8 mouse cellular contexts compared by ENCODE assay signal in genomic region chr19:60579771-60580581, GRCm38 (mm10). TPM values are rescaled to one million over a fixed set of nuclear protein-coding genes. Genes with fewer than 3 reads are reported as not detected.
A peak's percentile ranks its signal among the peaks of the same experiment; 100 is the strongest.
DNase-seq lines count a peak whose midpoint lies in the region; ATAC-seq and TF ChIP-seq lines count a peak whose summit lies in the region.

No protein-coding gene starts in this region.

- no peaks in the 10 kb centered on the region for H3K27me3 ChIP-seq in spleen, adult 2 months (ENCODE audit: control insufficient read depth, insufficient read depth, low read length)
- no peaks in the 10 kb centered on the region for H3K27me3 ChIP-seq in forebrain, postnatal 0 days (ENCODE audit: insufficient read depth, low read length)
- no peaks in the 10 kb centered on the region for H3K27me3 ChIP-seq in hindbrain, embryonic 16.5 days (replicated peaks; ENCODE audit: control insufficient read depth, insufficient read depth, low read length)
- no peaks in the 10 kb centered on the region for H3K27me3 ChIP-seq in limb, embryonic 14.5 days (ENCODE audit: control insufficient read depth, insufficient read depth, low read length)
- no peaks in the 10 kb centered on the region for H3K27me3 ChIP-seq in midbrain, embryonic 13.5 days

- peak in 1 of 2 experiments; percentile 41 for DNase-seq in spleen, adult 2 months (ENCODE audit: low read depth in 1 of 2, low spot score in 2 of 2)
- DNase-seq in spleen, adult 12 weeks (ENCODE audit: low spot score) = no peak
- peak; percentile 24 for DNase-seq in c-Kit-negative CD71-positive TER-119-positive erythroid progenitor cells, embryonic 14.5 days (ENCODE audit: low read depth, low spot score)
- peak; percentile 35 for DNase-seq in forebrain, postnatal 0 days
- DNase-seq in limb, embryonic 14.5 days (ENCODE audit: low spot score) = no peak
- peak; percentile 33 to 41 for DNase-seq in spleen, postnatal 36 days (ENCODE audit: low spot score in 2 of 2)

- peak overlapping the region; percentile 63 for H3K4me2 ChIP-seq in forebrain, postnatal 0 days (ENCODE audit: low read depth)
- H3K4me2 ChIP-seq in hindbrain, embryonic 16.5 days (ENCODE audit: low read length) = peak overlapping the region; percentile 84
- H3K4me2 ChIP-seq in limb, embryonic 14.5 days (replicated peaks; ENCODE audit: low read depth, low read length, severe bottlenecking) = peak overlapping the region; percentile 74
- H3K4me2 ChIP-seq in midbrain, embryonic 13.5 days (replicated peaks) = peak overlapping the region; percentile 84

- no peak for TF ChIP-seq CTCF in spleen, adult 2 months (IDR thresholded peaks at IDR 0.05; ENCODE audit: extremely low read depth, insufficient read depth, insufficient read length, insufficient replicate concordance)
- TF ChIP-seq CTCF in forebrain, postnatal 0 days (IDR thresholded peaks at IDR 0.05; ENCODE audit: low read depth) = no peak

- H3K27ac ChIP-seq in spleen, adult 2 months (ENCODE audit: insufficient read depth, low read length) = peak overlapping the region; percentile 86
- H3K27ac ChIP-seq in forebrain, postnatal 0 days (ENCODE audit: low read depth, low read length) = peak overlapping the region; percentile 81
- H3K27ac ChIP-seq in hindbrain, embryonic 16.5 days (ENCODE audit: low read depth, low read length) = peak overlapping the region; percentile 93
- peak overlapping the region; percentile 88 for H3K27ac ChIP-seq in limb, embryonic 14.5 days (replicated peaks; ENCODE audit: low read depth, low read length)
- peak overlapping the region; percentile 94 for H3K27ac ChIP-seq in midbrain, embryonic 13.5 days

- H3K36me3 ChIP-seq in spleen, adult 2 months (ENCODE audit: control insufficient read depth, insufficient read depth, low read length) = no peaks in the 10 kb centered on the region
- H3K36me3 ChIP-seq in forebrain, postnatal 0 days (ENCODE audit: insufficient read depth) = no peaks in the 10 kb centered on the region
- H3K36me3 ChIP-seq in hindbrain, embryonic 16.5 days (ENCODE audit: control insufficient read depth, insufficient read depth, low read length) = no peaks in the 10 kb centered on the region
- no peaks in the 10 kb centered on the region for H3K36me3 ChIP-seq in limb, embryonic 14.5 days (ENCODE audit: control insufficient read depth, insufficient read depth, low read length)
- no peaks in the 10 kb centered on the region; the same call in 1 of the 2 replicates for H3K36me3 ChIP-seq in midbrain, embryonic 13.5 days

- peaks cover 7% of the 10 kb centered on the region; the same call in 1 of the 2 replicates for H3K4me1 ChIP-seq in spleen, adult 2 months (ENCODE audit: control insufficient read depth, insufficient read depth, insufficient read length)
- peaks cover 20% of the 10 kb centered on the region for H3K4me1 ChIP-seq in forebrain, postnatal 0 days (ENCODE audit: insufficient read depth)
- H3K4me1 ChIP-seq in hindbrain, embryonic 16.5 days (ENCODE audit: control insufficient read depth, insufficient read depth, low read depth, low read length) = peaks cover 24% of the 10 kb centered on the region
- peaks cover 15% of the 10 kb centered on the region for H3K4me1 ChIP-seq in limb, embryonic 14.5 days (ENCODE audit: control insufficient read depth, insufficient read depth, low read length)
- H3K4me1 ChIP-seq in midbrain, embryonic 13.5 days (replicated peaks) = peaks cover 50% of the 10 kb centered on the region

- TF ChIP-seq POLR2A in spleen, adult 2 months (IDR thresholded peaks at IDR 0.05; ENCODE audit: low read depth, low read length) = no peak
- TF ChIP-seq POLR2A in limb, embryonic 14.5 days (IDR thresholded peaks at IDR 0.05; ENCODE audit: borderline replicate concordance, extremely low read depth, insufficient read depth, insufficient read length) = no peak

- peak overlapping the region; percentile 95 for H3K9ac ChIP-seq in forebrain, postnatal 0 days
- H3K9ac ChIP-seq in hindbrain, embryonic 16.5 days (ENCODE audit: low read depth, low read length) = peak overlapping the region; percentile 94
- H3K9ac ChIP-seq in limb, embryonic 14.5 days (ENCODE audit: low read depth, low read length, severe bottlenecking) = peak overlapping the region; percentile 95
- H3K9ac ChIP-seq in midbrain, embryonic 13.5 days (replicated peaks) = peak overlapping the region; percentile 98

- H3K9me3 ChIP-seq in forebrain, postnatal 0 days (ENCODE audit: low read length) = no peaks in the 10 kb centered on the region
- H3K9me3 ChIP-seq in hindbrain, embryonic 16.5 days (ENCODE audit: control insufficient read depth, low read length) = no peaks in the 10 kb centered on the region
- no peaks in the 10 kb centered on the region for H3K9me3 ChIP-seq in limb, embryonic 14.5 days (ENCODE audit: control insufficient read depth, low read length)
- no peaks in the 10 kb centered on the region for H3K9me3 ChIP-seq in midbrain, embryonic 13.5 days

- 2% methylated on average over 33 of the region's 34 CpGs for WGBS in spleen, adult 2 months
- under 1% methylated on average over 34 of the region's 34 CpGs for WGBS in forebrain, postnatal 0 days
- WGBS in hindbrain, embryonic 16.5 days = under 1% methylated on average over 24 of the region's 34 CpGs
- under 1% methylated on average over 26 of the region's 34 CpGs for WGBS in limb, embryonic 14.5 days
- 1% methylated on average over 33 of the region's 34 CpGs for WGBS in midbrain, embryonic 13.5 days

- peak overlapping the region; percentile 94 for H3K4me3 ChIP-seq in spleen, adult 2 months (ENCODE audit: extremely low read depth, insufficient read depth, insufficient read length)
- H3K4me3 ChIP-seq in forebrain, postnatal 0 days (ENCODE audit: low read depth, low read length) = peak overlapping the region; percentile 65
- peak overlapping the region; percentile 90 for H3K4me3 ChIP-seq in hindbrain, embryonic 16.5 days (ENCODE audit: low read length)
- peak overlapping the region; percentile 98 for H3K4me3 ChIP-seq in limb, embryonic 14.5 days (replicated peaks; ENCODE audit: low read length)
- peak overlapping the region; percentile 98 for H3K4me3 ChIP-seq in midbrain, embryonic 13.5 days (replicated peaks)

- ATAC-seq in forebrain, postnatal 0 days = peak; percentile 53
- ATAC-seq in hindbrain, embryonic 16.5 days = peak; percentile 55
- peak; percentile 5; the same call in 1 of the 2 replicates for ATAC-seq in limb, embryonic 14.5 days (ENCODE audit: low FRiP score, low read depth)
- peak; percentile 75 for ATAC-seq in midbrain, embryonic 13.5 days

RNA-seq across cellular contexts. Expression of gene Cacul1, which starts 0.8 kb away (rescaled TPM):
- polyA plus RNA-seq in spleen, adult 2 months (2012; rRNA removed) = 7.9 and 10.4 TPM in 2 replicates
- total RNA-seq in forebrain, postnatal 0 days (2014; rRNA removed) = 50.3 and 55.8 TPM in 2 replicates
- polyA plus RNA-seq in forebrain, postnatal 0 days (2015; fragmentation: Nextera tagmentation; extraction: Ambion mirVana) = 9.6 and 14.4 TPM in 2 replicates
- polyA plus RNA-seq in hindbrain, embryonic 16.5 days (2015; fragmentation: Nextera tagmentation; extraction: Ambion mirVana) = 15.5 and 18.6 TPM in 2 replicates
- polyA plus RNA-seq in limb, embryonic 14.5 days (2012; rRNA removed) = 16.7 and 16.8 TPM in 2 replicates
- 23.3 and 28.3 TPM in 2 replicates for polyA plus RNA-seq in limb, embryonic 14.5 days (2014; fragmentation: Nextera tagmentation; extraction: Ambion mirVana)
- polyA plus RNA-seq in midbrain, embryonic 13.5 days (2015; fragmentation: Nextera tagmentation; extraction: Ambion mirVana) = 21.3 and 23.4 TPM in 2 replicates

Comparison
In these comparisons a context has a peak if more than half of its experiments do, and no peak if none do; other contexts are left out.
1. DNase-seq: peak in c-Kit-negative CD71-positive TER-119-positive erythroid progenitor cells, embryonic 14.5 days (single experiment), forebrain, postnatal 0 days (single experiment) and spleen, postnatal 36 days (2 of 2); none in spleen, adult 12 weeks (single experiment) and limb, embryonic 14.5 days (single experiment).
2. ATAC-seq: peak in every context shown above with its lines; median percentile 75 in midbrain, embryonic 13.5 days; 55 in hindbrain, embryonic 16.5 days; 53 in forebrain, postnatal 0 days; 5 in limb, embryonic 14.5 days.
3. Peak in every context shown above with its lines, with median percentiles within 50 percentile points of each other: H3K27ac ChIP-seq, H3K4me3 ChIP-seq, H3K4me2 ChIP-seq and H3K9ac ChIP-seq.